Mouse (Mus musculus) thymus, adult 18-20 months (tissue): ENCODE data around the gene Tefm.
"Not testable (repeated sequence)": the region's sequence is repeated elsewhere in the genome, so short reads cannot be mapped to it uniquely, and the experiment has no call there.

Experiments
- DNase-seq, 2 experiments: peaks; one replicate each; pipeline ENCODE4 v3.0.0; 2022; ENCODE audit warnings: mixed read lengths in 2 of 2

Gene Tefm

DNA sequence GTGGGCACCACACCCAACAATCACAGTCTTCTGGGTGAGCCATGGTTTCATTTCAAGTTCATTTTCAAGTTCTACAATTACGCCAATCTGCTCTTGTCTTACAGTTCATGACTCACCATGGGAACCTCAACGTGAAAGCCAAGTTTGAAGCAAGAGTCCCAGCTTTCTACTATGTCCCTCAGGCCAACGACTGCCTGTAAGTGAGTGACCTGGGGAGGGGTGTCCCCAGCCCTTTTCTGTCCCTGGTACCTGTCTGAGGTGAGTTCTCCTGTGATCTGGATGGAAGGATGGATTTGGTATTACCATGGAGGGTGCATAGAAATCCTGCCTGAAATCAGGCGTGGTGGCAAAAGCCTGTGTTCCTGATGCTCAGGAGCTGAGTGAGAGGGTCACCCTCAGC, 14.9 kb upstream of the Tefm start:
- no peak for DNase-seq

DNA sequence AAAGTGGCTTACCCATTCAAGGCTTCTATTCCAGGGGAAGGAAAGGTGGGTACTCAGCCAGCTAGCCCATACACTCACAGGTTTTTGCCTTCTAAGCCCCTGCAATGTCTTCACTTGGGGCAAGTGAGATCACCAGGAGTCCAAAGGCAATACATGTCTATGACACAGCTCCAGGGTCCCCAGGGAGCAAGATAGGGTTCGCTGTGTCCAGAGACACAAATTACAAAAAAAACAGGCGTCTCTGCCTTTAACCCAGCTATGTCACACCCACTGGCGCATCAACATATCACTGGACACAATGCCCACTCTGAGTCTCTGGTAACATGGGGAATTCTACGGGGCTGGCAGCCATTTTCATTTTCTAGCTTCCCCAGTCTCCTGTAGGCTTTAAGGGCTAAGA, 14.0 kb upstream of the Tefm start:
- no peak for DNase-seq

DNA sequence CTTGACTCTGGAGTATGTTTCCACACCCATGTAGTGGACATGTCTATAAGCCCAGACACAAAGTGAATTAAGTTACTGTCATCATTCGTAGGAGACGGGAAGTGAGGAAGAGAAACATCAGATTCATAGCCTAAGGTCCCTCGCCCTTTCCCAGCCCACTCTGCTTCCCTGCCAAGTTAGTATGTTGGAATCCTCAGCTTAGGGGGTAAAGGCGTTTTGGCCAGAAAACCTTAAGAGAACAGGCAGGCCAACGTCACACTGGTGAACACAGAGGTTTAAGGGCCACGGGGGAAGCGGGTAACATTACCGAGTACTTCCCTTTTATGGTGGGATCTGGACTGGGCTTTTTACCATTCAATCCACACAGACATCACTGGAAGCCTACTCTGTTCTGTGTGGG, 13.6 kb upstream of the Tefm start:
- no peak for DNase-seq

- DNase-seq: no peak
Observed at GRCm38 (mm10) chr11:80154501-80154900, 12.5 kb upstream of the Tefm start.

GRCm38 (mm10) chr11:80153857-80154495, 12.0 kb upstream of the Tefm start, which contains the start of gene Adap2:
Adap2 (plus strand) TSS chr11:80154105.
- DNase-seq: peak; percentile 69 to 73

- DNase-seq: no peak
Observed at GRCm38 (mm10) chr11:80152376-80152775, 10.4 kb upstream of the Tefm start.

- no peak for DNase-seq
Observed at GRCm38 (mm10) chr11:80151541-80151940, 9.6 kb upstream of the Tefm start.

- DNase-seq: no peak
Observed at GRCm38 (mm10) chr11:80150566-80150965, 8.6 kb upstream of the Tefm start.

- DNase-seq: no peak
Observed at GRCm38 (mm10) chr11:80149412-80150023, 7.5 kb upstream of the Tefm start.

GRCm38 (mm10) chr11:80148974-80149373, 7.0 kb upstream of the Tefm start:
- not testable (repeated sequence) for DNase-seq

DNA sequence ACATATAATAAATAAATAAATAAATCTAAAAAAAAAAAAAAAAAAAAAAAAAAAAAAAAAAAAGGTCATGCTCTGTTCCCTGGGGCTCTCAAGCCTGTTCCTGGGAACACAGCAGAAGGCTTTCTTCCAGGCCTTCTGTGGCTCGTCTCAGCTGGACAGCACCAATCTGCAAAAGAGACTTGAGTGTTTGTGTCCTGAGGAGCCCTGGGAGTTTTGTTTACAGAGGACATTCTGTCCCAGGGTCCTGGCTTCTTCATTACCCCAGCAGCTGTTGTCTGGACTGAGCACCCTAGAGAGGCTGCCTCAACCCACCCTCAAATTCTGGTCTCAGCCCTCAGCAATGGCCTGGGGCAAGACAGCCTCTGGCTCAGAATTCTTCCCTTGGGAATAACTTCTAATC, 6.3 kb upstream of the Tefm start:
- no peak for DNase-seq

DNA sequence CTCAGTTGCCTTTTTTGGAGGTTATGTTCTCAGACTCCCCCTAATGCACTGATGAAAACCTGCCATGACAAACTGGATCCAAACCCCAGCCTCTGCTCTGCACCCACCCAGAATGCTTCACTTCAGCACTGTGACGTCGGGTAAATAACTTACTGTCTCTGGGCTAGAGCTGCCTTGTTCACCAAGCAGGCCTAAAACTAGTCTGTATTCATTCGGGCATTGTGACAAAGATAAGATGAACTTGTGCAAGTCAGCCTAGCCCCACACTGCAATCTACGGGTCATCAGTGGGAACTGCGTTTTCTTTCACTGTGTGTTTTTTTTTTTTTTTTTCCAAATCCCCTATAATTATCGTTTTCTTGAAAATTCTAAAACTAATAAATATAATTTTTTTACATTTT, 5.8 kb upstream of the Tefm start:
- no peak for DNase-seq

DNA sequence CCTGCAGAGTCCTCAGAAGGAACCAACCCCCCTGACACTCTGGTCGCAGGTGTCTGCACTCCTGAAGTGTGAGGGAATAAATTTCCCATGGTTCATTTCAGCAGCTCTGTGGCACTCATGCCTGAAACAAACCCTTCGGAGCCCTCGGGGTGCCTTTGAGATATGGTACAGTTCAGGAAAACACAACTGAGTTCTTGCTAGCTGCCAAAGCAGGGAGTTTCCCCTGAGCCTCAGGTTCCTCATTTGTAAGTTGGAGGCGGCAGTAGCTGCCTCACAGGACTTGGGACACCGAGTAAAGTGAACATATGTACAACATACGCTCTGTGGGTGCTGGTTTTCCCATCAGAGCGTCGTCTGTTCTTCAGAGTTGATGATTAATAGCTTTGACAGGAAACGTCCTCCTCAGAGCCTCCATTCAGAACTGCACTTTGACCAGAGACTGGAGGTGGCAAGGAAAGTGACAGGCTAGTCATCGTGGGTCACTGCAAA, 3.9 kb upstream of the Tefm start:
- DNase-seq: peak in 1 of 2 experiments; percentile 28

DNA sequence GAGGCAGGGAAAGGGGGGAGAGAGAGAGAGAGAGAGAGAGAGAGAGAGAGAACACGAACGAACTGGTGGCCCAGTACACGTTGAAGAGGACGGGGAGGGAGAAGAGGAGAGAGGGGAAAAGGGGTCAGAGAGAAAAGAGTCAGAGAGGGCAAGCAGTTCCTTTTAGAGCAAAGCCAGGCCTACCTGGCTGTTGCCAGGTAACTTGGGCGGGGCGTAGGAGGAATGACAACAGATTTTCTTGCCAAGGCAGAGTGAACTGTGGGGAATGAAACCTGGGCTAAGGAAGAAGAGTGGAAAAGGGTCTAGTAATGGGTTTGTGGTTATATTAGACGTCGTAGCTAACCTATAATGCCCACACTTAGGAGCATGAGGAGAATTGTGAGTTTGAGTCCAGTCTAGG, 897 bp upstream of the Tefm start:
- no peak for DNase-seq

DNA sequence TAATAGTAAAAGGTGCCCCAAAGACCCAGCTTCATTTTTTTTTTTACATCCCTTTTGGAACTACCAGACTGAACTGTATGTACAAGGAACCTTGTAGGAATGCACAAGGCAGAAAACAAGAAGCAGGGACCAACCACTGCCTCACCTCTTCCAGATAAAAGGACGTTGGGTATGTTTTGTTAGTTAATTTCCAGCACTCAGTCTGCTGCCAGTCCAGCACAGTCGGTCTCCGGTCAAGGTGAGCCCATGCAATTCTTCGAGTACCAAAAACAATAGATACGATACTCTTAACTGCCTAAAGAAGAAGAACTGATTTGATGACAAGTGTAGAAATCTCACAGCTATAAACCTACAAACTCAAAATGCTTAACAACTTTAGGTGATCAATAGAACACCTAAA, 4.2 kb downstream of the Tefm start:
- DNase-seq: no peak

DNA sequence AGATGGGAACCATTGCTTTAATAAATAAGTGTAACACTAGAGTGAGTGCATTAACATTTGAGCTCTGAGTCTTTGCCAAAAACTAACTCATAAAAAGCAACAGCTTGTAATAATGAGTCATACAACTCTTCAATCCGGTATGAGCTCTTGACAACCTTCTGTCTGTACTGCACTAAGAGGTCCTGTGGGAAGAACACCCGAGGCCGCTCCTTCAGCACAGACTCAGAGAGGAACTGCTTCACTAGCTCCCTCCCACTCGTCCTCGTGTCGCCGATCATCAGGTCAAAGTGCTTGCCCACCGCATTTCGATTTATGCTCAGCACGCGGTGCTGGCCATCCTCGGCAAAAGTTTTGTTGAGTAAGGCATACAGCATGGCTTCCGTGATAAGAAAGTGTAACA, 5.2 kb downstream of the Tefm start:
- DNase-seq: no peak

- DNase-seq: peak; percentile 23 to 65
Observed at GRCm38 (mm10) chr11:80135954-80136683, 5.9 kb downstream of the Tefm start.

DNA sequence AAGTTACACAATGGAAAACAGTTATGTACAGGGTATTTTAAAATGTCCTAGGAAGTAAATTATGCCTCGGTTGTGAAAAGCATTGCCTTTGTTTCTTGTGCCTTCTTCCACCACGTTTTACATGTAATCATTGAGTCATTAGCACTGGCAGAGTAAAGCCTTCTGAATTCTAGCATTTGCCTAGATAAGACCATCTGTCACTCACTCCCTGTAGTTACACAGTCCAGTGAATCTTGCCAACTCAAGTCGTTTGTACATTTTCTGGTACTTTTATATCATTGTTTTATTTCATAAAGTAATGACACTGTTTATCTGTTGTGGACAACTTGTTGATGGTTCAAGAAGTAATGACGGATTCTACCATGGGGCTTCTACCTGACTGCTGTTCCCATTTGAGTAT, 7.2 kb downstream of the Tefm start:
- no peak for DNase-seq

DNA sequence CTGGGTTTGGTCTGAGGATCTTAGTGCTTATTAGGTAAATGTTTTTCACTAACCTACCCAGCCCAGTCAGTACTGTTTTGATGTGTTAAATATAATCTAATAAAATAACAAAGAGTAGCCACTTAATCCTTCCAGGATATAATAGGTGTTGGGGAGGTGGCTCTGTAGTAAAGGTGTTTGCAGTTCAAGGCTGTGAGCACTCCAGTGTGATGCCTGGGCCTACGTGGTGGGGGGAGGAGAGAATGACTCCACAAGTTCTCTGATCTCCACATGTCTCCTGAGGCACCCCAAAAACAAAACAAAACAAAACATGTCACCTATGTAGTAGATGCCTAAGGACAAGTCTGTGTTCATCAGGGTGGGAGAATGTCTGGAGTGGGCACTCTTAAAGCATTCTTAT, 9.9 kb downstream of the Tefm start:
- no peak for DNase-seq

DNA sequence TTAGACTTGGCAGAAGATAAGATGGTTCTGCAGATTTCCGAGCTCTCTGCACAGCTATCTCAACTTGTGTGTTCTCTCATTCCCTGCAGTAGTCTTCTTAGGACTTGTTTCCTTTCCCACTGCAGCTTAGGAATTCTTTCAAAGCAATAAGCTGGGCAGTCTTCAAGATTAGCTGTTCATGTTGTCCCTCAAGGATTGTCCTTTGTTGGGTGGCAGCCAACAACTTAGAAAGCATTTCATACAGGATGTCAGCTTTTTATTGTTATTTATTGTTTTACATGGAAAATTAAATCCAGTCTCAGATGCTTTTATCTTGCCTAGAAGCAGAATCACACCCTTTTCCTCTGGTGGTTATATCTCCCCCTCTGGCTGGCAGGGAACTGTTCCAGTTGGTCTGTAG, 25.6 kb downstream of the Tefm start:
- DNase-seq: no peak

DNA sequence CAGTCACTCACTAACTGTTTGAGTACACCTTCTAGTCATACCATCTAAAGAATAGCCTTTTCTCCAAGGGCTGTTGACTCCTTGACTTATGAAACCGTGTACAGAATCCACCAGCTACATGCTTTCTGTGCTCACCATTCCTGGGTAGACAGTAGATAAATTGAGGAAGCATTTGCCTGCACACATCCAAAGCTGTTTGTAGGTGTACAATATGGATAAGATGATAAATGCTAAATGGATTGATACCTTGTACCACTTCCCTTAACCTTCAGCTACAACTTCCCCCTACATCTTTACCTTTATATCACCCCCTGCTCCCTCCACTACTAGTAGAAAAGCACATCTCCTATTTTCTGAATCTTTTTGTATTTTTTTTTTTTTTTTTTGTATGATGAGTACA, 37.6 kb downstream of the Tefm start:
- DNase-seq: no peak

DNA sequence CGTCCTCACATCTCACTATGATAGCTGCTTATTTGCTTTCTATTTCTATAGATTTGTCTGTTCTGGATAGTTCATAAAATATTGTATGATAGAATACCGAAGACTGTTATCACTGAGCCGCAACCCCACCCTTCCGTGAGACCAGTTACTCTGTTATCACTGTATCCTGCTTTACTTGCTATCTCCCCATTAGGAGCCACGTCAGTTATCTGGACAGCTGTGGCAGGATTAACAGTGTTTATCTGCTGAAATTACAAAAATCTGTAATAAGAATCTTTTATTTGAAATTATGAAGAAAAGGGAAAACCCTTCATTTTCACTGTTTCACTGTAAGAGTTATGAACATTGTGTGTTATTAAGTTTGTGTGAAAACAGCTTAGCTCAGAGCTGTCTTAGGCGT, 40.7 kb downstream of the Tefm start:
- DNase-seq: no peak

GRCm38 (mm10) chr11:80098444-80099056, 43.4 kb downstream of the Tefm start:
- DNase-seq: no peak
